Mouse (Mus musculus) spleen, adult 12 weeks (tissue): ENCODE measurements around the gene Atg7.
"Not testable (repeated sequence)": the region's sequence is repeated elsewhere in the genome, so short reads cannot be mapped to it uniquely, and the experiment has no call there.

ENCODE experiments used
- DNase-seq: peaks from one replicate; pipeline ENCODE4 v3.0.0; 2022; ENCODE audit warnings: low spot score

Gene Atg7

DNA sequence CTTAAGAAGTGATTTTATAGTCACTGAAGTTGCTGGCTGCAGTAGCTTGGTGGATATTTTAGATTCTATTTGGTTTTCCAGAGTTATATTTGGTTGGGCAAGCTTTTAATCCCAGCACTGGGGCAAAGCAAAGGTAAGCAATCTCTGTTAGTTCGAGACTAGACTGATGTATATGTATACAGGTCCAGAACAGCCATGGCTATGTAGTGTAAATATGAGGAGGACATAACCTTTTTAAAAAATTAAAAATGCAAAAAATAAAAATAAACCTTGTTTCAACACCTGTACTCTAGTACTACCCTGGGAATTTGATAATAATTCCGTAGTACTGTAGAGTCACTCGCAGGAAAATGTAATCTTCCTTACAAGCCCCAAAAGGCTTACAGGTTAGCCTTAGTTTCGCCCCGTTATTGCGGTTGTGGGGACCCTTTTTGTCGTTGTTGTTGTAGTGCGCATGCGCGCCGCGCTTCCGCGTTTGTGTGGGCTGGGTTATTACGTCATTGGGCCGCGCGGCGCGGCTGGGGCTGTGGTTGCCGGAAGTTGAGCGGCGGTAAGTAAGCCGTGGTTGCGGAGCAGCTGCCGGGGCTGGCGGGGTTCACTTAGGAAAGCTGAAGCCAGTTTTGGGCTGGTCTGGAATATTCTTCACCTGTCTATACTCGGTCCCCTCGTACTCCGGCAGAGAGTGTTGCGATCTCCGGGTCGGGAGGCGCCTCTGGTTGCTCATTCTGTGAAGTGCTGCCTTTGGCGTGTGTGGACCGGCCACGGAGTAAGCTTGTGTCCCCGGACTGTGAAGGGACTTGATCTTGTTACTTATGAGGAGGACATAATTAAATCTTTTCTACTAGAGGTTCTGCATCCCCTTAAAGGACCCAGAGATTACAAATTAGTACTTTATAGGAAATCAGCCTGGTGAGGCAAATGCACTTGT, at the start of gene Atg7:
Gene Atg7 (plus strand): TSS at position 497 of the 928 bp plus-strand sequence.
- DNase-seq: peak; percentile 87

DNA sequence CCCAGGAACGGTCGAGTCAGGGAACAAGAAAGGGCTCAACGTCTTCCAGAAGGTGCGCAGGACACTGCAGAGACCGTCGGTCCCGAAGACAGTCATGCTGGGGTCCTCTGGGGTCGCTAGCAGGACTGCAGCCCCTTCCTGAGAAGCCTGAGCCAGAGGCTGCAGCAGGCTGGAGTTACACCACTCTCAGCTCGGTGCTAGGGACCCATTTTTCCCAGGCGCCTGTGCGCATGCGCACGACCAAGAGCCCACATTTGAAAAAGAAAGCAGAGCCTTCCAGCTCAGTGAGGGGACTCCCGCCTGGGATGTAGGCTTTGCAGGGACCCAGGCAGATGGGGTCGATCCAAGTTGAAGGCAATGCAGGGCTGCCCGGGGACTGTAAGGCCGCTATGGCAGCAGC, 28.8 kb upstream of the Atg7 start:
- DNase-seq: not testable (repeated sequence)

DNA sequence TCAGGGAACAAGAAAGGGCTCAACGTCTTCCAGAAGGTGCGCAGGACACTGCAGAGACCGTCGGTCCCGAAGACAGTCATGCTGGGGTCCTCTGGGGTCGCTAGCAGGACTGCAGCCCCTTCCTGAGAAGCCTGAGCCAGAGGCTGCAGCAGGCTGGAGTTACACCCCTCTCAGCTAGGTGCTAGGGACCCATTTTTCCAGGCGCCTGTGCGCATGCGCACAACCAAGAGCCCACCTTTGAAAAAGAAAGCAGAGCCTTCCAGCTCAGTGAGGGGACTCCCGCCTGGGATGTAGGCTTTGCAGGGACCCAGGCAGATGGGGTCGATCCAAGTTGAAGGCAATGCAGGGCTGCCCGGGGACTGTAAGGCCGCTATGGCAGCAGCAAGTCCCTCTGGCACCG, 9.0 kb upstream of the Atg7 start:
- not testable (repeated sequence) for DNase-seq

DNA sequence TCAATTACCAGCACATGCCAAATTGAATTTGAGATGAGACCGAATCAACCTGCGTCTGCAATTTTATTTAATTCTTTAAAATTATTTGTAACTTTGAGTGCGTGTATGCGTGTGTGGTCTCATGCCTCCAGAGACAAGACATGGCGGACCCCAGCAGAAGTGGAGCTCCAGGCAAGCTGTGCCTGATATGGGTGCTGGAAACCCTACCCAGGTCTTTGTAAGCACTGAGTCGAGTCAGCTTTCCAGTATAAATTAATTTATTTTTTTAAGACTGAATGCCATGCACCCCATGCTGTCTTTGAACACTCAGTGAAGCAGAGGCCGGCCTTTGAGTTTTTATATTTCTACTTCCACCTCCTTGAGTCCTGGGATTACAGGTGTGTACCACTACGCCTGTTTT, 819 bp downstream of the Atg7 start:
- no peak for DNase-seq

DNA sequence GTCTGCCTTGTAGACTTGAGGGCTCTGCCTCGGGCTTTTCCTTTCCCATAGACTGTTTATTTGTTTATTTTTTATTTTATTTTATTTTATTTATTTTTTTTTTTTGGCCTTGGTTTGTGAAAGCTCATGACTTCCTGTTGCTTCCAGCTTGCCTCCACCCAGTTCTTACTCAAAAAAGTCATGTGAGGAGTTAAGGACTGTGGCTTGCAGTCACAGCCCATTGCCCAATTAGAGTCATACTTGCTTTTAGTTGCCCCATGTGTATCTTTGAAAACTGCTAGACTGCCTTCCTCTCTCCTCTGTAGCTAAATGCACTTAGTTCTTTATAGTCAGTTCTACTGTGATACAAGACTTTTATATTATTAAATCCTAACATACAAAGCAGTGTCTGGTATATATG, 1.6 kb downstream of the Atg7 start:
- no peak for DNase-seq

DNA sequence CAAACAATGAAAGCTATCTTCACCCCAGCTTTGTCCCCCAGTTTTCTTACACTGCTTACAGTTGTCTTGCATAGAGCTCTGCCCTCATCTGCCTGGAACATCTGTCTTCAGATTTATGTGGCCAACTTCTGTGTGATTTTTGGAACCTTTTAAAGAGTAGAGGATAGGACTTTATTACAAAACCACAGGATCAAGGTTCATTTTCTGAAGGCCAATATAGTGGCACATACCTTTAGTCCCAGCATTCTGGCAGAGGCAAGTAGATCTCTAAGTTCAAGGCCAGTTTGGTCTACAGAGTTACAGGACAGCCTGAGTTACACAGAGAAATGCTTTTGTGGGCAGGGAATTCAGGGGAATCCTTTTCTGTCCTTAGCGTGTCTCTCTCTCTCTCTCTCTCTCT, 3.3 kb downstream of the Atg7 start:
- no peak for DNase-seq

DNA sequence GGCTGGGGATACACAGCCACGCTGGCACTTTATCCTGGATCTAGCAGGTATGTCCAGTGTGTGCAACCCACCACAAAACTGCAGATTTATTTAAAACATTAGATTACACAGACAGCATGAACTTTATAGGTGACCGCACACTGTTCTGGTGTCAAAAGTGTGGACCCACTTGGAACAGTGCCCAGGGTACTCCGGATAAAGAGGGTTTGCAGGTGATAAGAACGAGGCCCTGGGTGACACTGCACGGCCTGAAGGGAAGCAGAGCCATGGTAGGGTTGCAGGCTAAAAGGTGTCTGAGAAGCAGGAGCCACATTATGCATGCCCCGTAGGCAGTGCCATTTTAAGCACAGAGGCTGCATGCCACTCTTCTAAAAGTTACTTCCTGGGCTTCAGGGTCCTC, 4.1 kb downstream of the Atg7 start:
- DNase-seq: no peak

DNA sequence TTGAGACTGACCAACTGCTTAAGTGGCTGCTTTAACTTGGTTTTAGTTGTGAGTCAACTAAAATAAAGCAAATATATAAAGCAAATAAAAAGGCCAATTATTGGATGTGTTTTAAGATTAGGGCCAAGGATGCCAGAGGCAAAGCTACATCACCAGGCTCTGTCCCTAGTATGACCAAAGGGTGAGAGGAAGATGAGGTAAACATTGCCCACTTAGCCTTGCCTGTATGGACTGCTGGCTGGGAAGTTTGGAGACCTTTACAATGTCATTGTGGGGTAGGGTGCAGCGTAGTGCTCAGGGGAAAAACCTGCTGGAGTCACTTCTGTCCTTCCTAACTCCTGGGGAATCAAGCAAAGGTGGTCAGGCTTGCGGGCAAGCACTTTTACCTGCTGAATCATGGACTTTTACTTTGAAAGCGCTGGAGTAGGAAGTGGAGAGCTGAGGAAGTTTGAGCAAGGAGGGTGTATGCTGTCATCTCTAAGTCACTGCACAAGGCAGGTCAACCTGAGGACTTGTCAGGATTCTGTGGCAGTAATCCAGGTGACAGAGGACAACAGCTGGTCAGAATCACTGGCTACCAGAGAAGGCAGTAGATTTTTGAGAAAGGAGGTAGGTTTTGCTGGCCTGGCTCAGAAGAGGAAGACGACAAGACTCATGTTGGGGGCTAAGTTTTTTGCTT, 5.6 kb downstream of the Atg7 start:
- no peak for DNase-seq

DNA sequence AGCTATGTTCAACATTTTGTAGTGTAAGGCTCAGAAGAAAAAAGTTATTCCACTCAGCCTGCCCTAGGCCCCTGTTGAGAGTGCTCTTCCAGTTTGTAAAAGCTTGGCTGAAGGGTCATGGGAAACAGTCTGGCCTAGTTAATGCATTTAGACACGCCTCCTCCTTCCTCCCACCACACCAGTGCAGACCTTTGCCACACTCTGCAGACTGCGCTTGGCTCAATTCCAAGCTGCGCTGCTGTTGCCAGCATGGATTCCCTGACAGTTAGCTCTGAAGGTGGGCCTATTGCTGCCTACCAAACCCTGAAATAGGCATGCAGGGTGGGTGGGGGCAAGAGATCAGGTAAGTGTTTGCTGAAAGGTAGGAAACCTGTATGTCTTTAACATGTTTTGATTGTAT, 9.3 kb downstream of the Atg7 start:
- DNase-seq: no peak

DNA sequence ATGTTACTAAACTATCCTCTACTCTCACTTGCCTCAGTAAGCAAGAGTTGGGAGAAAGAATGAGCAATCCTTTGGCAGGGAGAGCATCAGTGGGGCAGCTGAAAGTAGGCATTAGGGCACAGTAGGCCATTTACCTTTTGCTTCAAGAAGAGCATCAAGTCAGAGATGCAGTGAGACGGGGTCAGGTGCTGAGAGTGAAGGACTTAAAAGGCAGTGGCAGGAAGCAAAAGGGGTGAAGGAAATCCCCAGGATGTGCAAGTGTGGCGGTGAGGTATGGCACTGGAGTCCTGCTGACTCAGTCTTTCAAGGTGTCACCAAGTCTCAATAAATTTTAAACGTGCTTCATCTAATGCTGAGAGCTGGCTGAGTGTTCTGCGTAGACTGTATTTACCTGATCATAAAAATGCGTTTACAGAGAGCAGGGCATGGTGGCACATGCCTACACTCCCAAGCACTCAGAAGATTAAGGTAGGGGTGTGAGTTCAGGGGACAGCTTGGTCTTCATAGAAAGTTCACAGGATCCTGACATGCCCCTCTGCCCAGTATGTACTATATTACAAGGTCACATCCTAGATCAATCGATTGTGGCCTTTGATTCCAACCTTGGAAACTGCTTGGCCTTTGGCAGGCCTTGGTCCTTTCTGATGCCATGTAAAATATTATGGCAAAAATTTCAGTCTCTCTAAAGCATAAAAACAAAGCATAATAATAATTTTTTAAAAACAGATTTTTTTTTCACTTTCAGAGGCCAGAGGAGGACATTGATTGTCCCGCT, 14.1 kb downstream of the Atg7 start:
- DNase-seq: no peak

DNA sequence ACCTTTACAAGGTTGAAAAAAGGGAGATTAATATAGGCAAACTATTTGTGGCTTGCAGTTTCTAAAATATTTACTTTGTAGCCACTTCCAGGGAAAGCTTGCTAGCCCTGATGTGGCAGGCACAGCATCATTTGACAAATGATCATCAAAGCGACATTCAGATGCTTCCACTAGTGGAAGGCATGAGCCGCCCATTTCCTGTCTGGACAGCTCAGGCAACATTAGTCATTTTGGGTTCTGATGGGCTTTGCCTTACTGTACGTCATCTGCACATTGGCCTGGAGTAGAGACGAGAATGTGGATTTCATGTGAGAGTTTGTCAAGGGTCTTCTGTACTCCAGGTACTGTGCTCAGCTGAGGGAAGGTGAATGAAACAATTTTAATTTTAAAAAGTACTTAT, 14.9 kb downstream of the Atg7 start:
- no peak for DNase-seq

DNA sequence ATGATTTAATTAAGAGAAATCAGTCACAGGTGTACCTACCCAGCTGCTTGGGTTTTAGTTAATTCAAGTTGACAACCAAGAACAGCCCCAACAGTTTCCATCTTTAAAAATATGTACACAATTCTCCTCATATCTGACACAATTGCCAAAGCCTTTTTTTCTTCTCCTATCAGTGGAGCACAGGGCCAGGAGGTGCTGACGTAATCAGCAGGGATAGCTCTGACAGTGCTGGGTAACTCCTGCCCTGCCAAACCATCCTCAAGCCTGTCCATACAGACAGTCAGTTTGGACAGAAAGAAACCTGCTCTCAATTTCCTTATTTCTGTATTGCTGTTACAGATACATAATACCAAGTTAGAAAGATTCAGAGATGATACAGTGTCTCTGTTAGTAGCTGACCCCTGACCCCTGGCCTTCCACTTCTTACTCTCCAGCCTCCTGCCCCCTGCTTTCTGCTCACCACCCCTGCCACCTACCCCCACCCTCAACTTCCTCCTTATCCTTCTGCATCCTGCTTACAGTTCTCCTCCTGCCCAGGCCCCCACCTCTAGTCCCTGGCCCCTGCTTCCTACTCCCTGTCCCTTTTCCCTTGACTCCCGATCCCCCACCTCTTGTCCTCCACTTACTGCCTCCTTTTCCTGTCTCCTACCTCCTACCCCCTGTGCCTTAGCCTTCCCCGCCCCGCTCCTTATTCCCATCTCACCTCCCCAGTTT, 16.5 kb downstream of the Atg7 start:
- no peak for DNase-seq

DNA sequence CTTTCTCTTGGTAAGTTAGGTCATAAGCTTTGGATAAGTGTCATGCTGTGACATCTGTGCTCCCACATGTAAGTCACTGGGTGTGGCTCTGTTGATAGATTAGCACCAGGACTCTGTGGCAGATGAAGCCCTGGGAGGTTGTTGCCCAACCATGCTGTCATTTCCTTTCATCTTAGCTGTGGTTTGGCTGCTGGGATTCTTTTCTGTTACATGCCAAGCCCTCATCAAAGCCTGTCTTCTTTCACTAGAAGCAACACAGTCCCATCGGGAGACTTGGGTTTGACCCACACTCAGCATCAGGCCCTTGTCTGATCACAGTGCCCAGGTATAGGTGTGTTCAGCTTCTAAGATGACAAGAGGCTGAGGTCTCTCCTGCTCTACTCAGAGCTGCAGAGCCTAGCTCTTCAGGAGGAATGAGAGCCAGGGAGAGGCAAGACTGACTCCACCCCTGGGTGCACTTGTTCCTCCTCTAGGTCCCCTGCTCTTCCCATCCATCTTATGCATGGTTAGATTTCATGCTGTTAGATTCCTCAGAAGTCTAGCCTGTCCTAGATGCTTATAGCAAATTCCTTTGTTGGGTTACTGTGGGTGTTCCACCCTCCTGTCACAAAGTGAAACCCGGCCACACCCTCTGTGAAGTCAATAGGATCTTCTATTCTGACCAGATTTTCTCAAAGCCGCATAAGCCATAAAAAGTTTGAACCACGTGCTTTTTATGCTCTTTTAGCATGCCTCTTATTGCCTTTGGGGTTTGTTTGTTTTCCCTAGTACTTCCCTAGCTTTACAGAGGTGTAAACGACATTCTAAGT, 17.3 kb downstream of the Atg7 start:
- DNase-seq: peak; percentile 37

DNA sequence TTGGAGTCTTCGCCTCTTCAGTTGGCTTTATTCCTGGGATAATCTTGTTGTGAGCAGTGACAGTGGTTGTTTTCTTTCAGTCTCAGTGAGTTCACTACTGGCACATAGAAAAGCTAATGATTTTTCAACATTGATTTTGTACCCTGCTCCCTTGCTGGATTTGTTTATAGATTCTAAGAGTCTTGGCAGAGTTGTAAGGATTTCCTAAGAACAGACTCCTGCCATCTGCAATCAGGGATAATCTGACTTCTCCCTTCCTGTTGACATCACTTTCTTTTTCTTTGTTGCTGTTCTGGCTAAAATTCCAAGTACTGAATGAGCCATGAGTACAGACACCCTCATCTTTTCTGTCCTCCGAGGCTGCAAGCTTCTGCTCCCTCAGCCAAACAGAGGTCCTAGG, 20.8 kb downstream of the Atg7 start:
- no peak for DNase-seq

DNA sequence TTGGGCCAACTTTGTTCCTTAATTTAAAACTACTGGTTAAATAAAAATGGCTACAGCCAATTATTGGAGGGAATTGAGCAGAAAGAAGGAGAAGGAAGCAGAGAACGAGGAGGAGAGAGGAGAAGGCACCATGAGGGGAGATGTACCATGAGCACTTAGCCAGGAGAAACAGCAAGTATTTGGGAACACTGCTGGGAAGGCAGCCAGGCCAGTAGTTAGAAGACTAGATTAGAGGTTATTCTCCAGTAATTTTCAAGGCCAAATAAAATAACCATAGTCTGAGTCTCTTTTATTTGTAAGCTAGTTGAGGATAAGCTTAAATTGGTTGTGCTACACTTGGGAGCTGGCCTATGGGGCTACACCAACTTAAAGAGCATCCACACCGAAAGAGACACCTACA, 21.8 kb downstream of the Atg7 start:
- DNase-seq: no peak

DNA sequence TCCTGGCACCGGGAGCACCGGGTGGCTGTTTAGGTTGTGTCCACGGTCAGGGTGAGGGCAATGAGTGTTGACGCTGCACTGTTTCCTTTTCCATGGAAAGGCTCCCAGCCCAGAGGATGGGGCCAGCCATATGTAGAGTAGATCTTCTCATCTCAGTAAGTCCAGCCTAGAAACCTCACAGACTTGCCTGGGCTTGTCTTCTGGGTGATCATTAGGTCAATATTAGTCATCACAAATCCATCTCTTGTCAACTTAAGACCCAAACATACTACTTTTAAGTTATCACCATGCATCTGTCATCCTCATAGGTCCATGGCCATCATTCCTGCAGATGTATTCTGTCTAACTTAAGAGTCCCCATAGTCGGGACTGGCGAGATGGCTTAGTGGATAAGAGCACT, 24.6 kb downstream of the Atg7 start:
- DNase-seq: no peak

DNA sequence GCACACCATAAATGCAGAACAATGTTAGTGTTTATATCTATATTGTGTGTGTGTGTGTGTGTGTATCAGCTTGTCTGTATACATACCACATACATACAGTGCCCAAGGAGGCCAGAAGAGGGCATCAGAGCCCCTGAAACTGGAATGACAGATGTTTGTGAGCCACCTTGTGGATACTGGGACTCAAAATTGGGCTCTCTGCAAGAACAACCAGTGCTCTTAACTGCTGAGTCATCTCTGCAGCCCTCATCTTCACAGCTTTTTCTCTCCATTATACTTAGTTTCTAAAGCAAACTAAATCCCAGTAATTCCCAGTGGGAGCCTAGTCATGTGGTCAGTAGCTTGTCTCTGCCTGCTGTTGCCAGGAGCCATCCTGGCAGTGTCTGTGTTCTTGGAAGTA, 31.9 kb downstream of the Atg7 start:
- no peak for DNase-seq

DNA sequence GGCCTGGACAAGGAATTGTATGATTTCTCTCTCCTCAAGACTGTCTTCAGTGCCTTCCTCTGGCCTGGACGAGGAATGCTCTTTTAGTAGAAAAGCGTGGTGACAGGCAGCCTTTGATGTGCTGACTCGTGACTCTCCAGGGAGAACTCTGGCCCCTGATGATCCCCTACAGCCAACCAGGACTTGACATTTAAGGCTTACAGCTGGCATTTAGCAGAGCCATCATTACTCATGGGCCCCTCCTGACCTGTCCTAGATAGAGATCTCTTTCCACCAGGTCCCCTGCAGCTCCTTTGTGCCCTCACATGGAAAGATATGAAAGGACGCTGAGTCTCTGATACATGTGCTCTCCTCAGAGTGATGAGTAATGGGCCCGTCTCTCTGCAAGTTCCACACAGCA, 33.2 kb downstream of the Atg7 start:
- no peak for DNase-seq

DNA sequence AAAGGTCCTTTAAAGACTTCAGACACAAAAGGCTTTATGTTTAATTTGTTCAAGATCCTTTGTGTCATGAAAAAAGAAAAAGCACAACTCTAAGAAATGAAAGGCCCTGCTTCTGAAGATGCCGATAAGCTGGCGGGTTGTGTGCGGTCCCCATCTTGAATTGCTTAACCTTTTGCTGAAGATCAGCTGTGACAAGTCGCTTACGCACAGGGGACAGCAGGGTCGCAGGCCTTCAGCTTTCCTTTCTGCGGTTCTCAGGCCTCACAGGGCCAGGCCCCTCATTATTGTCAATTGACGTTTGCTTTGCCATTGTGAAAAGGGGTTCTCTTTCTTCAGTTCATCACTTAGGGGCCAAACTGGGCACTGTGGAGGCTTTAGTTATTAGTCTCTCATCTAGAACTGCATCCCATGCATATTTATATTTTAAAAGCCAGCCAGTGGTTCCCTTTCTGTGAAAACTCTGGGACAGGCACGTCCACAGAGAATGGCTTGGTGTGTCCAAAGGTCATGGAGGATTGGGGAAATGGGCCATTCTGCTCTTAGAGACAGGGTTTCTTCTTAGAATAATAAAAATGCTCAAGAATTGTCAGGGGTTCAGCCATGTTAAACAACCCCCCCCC, 39.3 kb downstream of the Atg7 start:
- no peak for DNase-seq

DNA sequence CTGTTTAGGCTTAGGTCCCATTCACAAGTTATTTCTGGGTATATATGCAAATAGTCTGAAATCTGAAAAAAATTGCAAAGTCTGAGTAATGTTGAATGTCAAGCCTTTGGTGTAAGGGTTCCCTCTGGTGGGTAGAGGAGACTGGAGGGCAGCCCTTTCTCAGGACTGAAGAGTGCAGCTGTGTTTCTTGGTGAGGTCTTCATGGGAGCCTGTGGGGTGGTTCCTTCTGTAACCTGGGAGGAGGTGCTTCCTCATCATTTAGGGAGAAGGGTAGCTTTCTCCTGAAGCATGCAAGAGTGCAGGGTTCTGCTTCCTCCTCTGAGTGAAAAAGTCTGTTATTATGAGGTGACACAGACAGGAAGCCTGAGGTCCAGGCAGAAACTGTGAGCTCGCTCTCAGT, 40.8 kb downstream of the Atg7 start:
- no peak for DNase-seq

DNA sequence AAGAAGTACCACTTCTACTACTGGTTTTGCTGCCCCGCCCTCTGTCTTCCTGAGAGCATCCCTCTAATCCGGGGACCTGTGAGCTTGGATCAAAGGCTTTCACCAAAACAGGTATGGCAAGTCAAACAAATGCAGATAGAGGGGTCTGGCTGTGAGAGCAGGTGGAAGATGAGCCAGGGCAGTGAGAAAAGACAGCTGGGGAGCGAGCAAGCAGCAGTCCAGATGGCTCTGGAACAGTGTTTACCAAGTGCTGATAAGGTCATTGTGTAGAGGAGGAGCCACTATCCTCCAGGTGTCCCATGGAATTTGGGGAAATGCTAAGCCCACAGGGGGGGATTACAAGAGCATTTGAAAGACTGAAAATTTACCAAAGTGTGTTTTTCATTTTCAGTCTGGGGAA, 41.5 kb downstream of the Atg7 start:
- DNase-seq: no peak
